Mouse (Mus musculus) spleen, postnatal 10 days (tissue): ENCODE data around the gene Rai1.

Experiments
- DNase-seq, 2 experiments: peaks; one replicate each; pipeline ENCODE4 v3.0.0; 2021 to 2022; ENCODE audit warnings: low spot score in 2 of 2

Gene Rai1

DNA sequence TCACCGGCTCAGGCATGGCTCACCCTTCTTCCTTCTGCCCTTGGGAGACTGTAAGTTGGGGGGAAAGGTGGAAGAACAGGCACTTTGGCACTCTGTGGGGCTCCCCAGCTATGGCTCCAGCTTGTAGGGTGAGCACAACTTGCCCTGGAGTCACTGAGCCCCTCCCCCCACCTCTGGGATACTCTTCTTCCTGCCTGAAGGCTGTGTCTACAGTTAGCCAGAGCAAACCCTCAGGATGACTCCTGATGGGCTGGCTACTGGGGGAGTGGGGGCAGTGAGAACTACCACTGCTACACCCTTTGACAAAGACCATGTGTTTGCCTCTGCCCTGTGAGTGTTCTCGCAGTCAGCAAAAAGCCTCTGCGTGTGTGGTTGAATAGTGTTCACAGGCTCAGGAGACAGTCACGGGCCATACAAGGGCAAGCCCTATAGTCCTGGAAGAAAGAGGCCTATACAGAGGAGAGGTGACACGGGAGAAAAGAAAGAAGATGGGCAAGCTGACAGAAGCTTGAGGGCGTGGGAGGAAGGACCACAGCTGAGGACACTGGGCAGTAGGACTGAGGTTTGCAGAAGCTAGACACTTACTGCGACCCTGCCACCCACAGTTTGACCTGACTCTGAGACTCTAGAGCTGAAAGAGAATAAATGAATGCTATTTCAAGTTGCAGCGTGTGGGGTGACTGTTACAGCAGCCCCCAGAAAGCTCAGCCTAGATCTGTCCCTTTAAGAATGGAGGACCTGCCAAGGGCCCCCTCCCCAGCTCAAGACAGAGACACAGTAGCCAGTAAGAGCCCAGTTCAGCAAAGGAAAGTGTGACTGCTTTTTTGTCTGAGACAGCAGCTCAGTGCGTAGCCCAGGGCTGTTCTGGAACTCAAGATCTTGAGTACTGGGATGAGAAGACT lies 9.7 kb upstream of the Rai1 start:
- no peak for DNase-seq

DNA sequence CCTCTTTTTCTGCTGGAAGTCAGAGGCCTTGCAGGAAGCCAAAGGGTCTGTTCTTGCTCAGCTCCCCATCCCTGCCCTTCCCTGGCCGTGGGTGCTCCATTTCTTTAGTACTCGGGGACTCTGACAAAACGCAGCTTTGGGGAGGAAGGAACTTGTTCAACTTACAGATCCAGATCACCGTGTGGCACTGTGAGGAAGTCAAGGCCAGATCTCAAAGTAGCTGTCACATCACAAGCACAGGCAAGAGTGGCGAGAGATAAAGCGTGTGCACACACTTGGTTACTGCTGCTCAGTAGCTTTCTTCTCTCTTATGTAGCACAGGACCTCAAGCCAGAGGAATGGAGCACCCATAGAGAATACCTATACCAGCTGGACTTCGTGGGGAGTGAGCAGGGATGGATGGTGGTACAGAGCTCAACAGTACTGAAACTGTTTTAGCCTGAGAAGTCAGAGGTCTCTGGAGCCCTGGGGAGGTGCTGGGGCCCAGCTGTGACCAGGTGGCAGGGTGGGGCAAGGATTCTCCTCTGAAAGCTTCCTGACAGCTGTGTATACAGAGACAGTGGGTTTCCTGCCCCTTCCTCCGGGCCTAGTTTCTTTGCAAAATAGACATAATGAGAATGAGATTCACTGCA lies 5.1 kb upstream of the Rai1 start:
- DNase-seq = peak in 1 of 2 experiments; percentile 48

DNA sequence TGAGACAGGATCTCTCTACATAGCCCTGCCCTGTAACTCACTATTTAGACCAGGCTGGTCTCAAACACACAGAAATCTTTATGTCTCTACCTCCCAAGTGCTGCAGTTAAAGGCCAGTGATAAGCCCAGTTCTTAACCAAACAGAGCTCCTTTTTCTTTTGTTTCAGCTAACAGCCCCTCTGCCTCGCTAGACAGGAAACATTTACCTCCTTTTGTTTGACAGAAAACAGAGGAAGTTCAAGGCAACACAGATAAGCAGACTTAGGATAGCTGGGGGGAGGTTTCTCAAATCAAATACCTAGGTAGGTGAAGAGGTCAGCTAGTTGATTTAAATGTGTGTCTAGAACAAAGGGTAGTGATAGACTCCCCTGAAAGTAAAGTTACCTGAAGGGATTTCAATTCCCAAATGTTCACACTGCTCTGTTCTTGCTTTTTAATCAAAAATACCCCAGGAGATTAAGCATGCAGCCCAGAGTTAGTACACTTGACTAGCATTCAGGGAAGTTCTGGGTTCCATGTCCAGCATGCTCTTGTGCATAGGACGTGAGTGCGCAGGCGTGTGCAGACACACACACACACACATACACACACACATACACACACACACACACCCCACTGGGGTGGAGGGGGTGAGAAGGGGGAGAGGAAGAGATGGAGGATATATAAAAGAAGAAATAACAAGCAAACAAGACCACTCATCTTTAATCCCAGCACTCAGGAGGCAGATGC lies 3.8 kb upstream of the Rai1 start:
- no peak for DNase-seq

DNA sequence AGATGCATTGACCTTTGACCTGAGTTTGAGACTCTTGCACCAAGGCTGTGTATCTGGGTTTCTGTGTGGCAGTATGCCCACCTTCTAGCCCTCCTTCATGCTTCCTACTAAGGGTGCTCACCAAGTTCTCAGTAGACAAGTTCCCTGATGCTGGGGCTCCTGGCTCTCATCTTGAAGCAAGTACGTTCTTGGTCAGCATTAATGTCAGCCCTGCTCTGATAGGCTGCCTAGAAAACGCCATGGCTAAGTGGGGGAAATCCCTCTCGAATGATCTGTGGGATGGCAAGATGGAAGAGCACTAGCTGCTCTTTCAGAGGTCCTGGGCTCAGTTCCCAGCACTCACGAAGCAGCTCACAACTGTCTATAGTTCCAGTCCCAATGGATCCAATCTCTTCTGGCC lies 2.8 kb upstream of the Rai1 start:
- DNase-seq = no peak

DNA sequence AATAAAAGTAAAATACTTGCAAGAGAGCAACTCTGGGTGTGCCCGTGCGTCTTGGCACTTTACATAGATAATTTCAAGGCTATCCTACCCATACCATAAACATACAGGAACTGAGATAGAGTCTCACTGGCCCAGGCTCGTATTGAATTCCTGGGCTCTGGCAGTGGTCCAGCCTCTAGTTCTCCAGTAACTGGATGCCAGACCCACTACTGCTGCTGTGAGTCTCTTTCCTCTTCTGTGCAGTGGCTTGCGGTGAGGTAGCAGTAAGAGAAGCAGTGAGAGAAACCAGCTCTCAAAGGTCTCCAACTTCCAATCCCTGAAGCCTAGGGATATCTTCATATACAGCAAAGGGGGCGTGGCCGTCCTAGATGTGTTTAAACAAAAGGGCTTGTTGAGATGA lies 2.1 kb upstream of the Rai1 start:
- peak in 1 of 2 experiments; percentile 7 for DNase-seq

DNA sequence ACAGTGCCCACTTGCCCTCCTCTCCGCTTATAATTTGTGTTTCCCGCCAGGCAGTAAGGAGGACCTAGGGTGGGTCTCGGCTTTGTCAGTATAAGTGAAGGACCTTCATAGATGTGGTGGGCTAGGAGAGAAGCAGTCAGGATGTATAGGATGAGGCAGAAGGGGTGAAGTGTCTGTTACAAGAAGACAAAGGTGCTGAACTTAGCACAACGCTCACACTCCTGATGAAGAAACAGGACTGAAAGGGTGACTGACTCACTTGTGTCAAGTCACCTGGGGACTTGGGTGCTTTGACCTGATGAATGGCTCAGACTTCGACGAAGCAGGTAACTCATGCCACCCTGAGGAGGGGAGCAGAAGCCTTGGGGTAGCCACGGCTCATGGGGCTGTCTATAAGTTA lies 1.2 kb upstream of the Rai1 start:
- DNase-seq = no peak

DNA sequence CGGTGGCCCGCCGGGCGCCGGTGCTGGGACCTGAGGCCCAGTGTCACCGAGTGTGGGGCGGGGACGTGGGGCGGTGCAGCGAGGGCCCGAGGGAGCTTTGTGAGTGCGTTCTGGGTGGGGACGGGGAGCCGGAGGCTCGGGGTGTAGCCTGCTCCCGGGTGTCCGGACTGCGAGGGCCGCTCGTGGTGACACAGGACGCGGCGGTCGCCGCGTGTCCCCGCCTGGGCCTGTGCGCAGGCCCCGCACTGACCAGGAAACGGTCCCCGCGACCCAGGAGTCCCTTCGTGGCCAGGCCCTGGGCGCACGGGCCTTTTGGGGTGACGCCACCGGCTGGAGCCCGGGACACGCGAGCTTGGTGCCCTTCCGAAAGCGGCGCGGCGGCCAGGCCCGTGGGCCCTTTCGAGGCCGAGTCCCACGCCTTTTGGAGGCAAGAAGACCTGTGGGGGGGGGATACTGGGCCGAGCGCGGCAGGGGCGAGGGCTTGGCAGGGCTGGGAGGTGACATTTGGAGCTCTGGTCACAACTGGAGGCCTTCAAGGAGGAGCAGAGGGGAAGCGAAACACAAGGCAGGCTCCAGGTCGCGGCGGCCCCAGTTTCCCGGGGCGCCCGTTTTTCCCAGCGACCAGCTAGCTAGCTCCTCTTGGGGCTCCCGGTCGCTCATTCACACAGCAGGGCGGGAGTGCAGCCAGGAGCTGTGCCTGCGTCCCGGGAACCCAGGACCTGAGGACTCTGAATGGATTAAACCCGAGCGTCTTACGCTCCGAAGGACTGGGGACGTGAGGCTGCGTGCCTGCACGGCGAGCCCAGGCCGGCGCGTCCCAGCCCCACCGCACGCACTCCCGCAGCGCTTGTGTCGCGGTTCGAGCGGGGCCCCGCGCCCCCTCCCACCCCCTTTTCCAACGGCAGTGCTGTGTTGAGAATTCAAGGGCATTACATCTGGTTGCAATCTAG lies 1.1 kb downstream of the Rai1 start:
- DNase-seq = peak; percentile 75 to 83

DNA sequence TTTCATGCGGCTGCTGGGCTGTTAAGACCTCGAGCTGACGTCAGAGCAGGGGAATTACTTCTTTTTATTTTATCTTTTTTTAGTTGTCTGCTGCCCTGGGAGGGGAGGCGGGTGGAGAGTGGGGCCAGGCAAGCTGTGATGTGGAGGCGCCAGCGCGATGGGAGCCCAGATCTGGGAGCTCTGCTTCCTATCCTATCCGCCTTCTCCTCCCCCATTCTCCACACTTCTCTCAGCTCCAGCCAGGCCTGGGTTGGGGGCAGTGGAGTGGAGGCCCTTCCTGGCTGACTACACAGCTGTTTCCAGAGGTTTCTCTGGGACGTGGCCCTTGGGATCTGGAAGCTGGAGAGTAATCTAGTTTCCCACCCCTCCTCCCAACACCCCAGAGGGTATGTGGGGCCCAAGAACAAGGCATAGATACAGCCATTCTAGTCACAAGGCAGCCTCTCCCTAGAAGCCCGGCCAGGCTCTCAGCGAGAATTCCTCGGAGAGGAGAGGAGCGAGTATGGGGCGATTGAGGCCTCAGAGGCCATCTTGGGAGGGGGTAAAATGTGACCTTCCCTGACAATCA lies 1.8 kb downstream of the Rai1 start:
- DNase-seq = peak; percentile 42 to 52

DNA sequence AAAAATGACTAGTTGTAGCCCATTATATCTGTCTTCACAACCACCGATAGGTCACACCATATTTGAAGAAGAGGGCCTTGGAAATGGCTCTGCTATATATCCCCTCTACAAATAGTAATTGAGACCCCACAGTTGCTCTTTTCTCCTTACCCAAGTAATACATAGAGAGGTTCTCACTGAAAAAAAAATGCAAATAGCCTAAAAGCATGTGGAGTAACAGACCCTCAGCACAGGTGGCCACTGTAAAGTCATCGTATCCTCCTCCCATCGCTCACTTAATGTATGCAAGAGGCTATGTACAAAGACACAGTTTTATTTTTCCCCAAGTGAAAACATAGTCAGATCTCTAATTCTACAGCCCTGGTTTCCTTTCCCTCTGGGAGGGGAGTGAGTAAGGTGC lies 2.6 kb downstream of the Rai1 start:
- no peak for DNase-seq

DNA sequence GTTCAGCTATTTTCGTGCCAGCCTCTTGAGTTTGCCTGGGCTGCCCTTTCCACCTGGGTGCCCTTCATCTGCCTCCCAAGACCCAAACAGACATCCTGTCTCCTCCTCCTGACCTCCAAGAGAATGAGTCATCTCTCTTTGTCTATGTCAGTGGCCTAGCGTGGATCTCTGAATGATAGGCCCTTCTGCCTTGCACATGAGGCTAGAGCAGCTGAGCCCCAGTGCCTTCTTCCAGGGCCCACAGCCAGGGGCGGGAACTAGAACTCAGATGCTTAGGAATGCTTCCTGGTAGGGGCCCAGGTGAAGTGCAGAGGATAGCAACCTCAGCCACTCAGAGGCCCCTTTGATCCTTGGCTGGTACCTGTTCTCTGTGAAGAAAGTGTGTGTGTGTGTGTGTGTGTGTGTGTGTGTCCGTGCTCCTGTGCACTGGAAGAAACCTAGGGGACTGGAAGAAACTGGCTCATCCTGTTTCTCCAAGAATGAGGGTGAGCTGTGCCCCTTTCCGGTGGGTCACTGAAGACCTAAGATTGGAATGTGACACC lies 3.9 kb downstream of the Rai1 start:
- no peak for DNase-seq

DNA sequence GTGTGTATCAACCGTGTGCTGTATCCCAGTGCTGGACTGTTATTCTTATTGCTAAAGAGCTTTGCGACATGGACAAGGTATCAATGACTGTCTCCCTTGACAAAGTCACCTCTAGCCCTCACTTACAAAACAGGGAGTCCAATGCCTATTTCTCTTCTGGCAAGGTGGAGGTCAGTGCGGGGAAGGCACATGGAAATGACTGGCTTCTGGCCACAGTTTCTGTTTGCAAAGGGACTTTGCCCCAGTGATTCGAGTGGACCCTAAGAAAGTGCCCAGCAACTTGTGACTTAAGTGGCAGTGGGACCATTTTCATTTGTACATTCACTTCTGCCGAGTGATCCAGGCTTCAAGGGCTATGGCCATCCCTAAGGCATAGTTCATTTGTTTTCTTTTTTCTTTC lies 5.6 kb downstream of the Rai1 start:
- no peak for DNase-seq

DNA sequence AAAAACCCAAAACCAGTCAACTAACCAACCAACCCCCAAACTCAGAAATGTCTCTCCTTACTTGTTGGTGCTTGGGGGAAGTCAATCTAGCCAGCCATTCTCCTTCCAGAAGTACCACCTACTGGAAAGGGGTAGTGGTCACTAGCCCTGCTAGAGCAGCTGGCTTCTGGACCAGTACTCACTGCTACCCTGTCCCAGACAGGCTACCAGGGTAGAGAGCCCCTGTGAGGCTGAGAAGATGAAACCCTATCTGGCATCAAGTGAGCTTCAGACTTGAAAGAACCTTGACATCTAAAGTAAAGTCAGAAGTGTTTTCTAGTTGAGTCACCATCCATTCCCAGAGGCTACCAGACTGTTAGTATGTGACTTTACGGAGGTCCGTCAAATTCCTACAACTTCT lies 6.8 kb downstream of the Rai1 start:
- no peak for DNase-seq

DNA sequence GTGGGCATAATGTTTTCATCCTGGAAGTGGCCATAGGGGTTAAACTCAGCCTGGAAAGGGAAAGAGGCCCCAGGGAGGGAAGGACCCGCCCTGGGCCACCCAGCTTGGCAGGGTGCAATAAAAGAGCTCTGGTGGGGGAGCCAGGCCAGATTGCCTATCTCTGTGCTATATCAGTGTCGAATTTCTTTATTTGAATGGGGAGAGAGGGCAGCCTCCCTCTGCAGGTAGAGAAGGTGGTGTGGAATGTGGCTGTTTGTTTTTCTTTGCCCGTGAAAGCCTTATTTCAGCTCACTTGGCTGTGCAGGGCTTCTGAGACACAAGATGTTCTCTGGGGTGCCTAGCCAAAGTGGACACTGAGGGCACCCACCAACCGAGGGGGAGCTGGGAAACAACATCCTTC lies 8.8 kb downstream of the Rai1 start:
- DNase-seq = no peak

DNA sequence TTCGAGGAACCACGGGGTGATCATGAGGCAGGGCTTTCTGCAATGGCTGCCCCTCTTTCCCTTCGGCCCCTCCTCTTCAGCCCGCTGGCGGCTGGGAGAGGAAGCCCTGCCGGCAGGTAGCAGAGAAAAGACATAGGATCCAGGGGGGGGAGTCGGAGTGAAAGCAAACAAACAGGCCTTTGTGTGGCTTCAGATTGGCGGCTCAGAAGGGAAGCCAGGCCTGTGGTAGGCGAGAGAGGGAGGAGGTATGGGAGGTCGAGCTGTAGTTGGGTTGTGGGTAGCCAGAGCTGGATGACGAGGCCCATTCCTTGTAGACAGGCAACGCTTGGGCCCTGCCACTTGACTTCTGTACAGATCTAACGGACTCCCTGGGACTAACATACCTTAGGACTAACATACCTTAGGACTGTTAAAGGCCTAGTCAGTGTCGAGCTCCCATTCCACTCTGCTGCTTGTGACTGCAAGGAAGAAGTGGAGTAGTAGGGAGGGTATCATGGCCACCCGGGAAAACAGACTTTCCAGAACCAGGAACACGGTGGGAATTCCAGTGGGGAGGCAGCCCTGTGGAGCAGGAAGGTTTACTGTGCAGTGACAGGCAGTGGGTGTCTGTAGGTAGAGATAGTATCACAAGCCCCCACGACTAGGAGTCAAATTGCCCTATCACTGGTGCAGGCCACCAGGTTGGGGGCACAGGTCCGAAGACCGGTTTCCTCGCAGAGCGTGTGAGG lies 9.6 kb downstream of the Rai1 start:
- peak; percentile 54 to 60 for DNase-seq

DNA sequence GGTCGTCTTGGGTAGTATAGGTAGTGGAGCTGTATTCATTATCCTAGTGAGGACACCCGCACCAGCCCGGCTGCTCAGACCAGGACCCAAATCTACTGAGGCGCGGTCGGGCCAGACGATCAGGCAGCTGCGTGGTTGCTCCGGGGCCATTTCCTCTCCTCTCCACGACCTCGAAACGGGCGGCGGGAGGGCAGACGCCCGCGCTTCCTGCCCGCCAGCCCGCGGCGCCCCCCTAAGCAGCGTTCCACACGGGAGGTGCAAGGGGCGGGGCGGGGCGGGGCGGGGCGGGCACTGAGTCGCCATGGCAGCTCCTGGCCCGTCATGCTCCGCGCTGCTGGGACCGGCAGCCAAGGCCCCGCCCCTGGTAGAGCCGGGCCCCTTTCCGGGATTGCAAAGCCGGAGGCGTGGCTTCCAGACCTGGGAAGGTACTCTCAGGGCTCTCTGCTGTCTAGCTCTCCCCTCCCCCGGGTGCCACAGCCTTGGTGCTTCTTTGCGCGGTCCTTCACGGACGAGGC lies 10.3 kb downstream of the Rai1 start:
- peak; percentile 90 to 96 for DNase-seq

DNA sequence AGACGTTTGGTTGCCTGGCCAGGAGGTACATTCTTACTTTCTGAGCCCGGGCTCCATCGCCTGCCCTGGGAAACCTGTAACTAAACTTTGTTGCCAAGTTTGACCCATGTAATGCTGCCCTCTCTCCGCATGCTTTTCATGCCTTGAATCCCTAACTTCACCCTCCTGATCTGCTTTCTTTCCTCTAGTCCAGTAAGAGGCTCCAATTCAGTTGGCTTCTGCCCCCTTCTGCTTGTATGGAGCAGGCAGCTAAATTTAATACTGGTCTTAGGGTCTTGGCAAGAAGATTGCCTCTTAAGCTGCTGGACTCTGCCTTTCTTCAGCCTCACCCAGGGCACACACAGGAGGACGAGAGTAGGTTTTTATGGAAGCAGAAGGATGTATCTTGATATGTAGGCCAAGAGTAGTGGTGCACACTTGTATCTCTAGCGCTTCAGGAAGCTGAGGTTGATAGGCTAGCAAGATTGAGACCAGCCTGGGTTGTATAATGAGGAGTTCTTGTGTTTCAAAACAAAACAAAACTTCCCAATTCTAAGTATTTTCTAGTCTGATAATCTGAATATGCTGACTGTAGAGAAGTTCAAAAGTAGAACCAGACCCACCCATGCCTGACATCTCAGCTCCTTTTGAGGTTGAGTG lies 10.9 kb downstream of the Rai1 start:
- DNase-seq = no peak

DNA sequence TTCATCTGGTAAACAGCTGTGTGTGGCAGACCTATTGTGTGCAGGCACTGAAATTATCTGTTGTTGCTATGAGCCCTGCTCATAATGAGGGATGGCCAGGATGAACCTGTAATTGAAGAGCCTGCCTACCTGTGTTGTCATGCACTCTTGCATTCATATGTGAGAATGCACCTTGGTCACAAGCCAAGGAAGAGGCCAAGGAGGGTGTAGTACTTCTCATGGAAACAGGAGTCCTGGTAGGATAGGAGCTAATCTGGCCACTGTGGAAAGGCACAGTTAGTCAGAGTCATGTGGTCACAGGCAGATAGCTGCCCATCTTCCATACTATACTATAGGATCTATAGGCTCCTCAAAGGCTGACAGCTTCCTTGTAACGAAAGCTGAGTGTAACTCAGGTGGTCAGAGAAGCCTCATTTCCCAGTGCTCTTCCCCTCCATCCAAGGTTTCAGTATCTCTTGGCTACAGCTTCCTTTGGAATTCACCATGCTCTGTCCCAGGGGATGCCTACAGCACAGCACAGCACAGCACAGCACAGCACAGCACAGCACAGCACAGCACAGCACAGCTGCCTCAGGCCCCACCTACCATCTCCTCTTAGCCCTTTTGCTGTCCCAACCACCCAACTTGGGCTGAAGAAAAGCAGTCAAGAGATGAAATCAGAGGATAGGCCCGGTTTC lies 15.9 kb downstream of the Rai1 start:
- no peak for DNase-seq

DNA sequence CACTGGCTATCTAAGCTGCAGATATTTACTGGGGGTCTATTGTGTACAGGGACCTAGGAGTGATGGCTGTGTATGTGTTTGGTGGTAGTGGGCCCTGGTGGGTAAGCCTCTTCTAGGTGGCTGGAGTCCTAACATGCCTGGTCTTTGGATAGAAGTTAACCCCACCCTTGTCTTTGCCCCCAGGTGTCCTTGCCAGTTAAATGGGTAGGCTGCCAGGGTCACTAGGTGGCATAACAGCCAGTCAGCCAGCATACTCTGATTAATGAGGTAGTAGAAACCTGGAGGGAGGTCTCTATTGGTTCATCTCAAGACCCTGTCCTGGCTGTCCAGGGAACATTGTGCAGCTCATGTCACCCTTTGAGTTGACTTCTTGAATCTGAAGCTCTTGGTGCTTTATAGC lies 17.8 kb downstream of the Rai1 start:
- DNase-seq = no peak

DNA sequence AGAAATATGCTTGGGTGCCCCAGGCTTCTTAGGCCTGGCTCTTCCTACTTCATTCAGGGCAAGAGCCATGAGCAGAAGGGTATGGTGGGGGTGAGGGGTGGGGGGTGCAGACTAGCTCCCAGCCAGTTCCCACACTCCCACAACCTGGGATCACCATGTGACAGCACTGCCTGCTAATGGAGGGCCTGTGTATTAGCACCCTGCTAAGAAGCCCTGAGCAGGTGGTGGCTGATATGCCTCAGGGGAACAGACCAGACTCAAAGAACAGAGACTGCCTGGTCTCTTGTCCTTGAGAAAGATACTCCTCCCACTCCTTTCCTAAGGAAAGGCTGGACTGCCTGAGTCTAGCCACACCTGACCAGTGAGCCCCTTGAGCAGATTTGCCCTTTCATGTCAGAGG lies 22.2 kb downstream of the Rai1 start:
- DNase-seq = no peak
